Mouse (Mus musculus) stomach, postnatal 0 days (tissue): ENCODE results near the gene Zfp955b.
"Not testable (repeated sequence)": the region's sequence is repeated elsewhere in the genome, so short reads cannot be mapped to it uniquely, and the experiment has no call there.

Source experiments
- CTCF ChIP-seq: IDR thresholded peaks from 2 replicates; pipeline ENCODE4 v1.5.1; 2016; ENCODE audit warnings: antibody characterized with exemption, low read depth, mild to moderate bottlenecking, moderate library complexity
- EP300 ChIP-seq: optimal IDR thresholded peaks from 2 replicates; pipeline ENCODE3; 2016; ENCODE audit warnings: antibody characterized with exemption

DNA sequence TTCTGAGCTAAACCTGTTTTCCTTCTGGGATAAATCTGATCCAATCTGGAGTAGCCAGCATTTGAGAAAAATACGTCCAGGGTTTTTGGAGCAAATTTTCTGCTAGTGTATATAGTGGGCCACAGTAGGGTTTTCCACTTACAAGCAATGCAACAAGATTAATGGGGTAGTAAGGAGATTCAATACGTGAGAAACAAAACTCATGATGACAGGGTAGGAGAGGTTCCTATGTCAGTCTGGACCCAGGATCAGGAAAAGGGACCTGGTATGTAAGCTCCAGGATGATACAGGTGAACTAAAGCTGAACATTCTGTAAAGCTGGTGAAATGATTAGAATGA is 34.1 kb upstream of the Zfp955b start:
- TF ChIP-seq CTCF, EP300: not testable (repeated sequence)
